Mouse (Mus musculus): ENCODE measurements around the gene Duxbl1. TPM values are rescaled to one million over a fixed set of nuclear protein-coding genes. Genes with fewer than 3 reads are reported as not detected.
A peak's percentile ranks its signal among the peaks of the same experiment; 100 is the strongest.
"Not testable (repeated sequence)": the region's sequence is repeated elsewhere in the genome, so short reads cannot be mapped to it uniquely, and the experiment has no call there.

Gene Duxbl1
- 0.23 and 0.62 TPM in 2 replicates for polyA plus RNA-seq (2014; fragmentation: Nextera tagmentation; extraction: Ambion mirVana)

- H3K4me1 ChIP-seq (ENCODE audit: control insufficient read depth in 2 of 2, insufficient read depth in 2 of 2, low read length in 2 of 2); H3K9me3 ChIP-seq (ENCODE audit: control insufficient read depth, low read length); H3K36me3 ChIP-seq (ENCODE audit: control insufficient read depth, insufficient read depth, low read length); H3K27me3 ChIP-seq (ENCODE audit: control insufficient read depth, insufficient read depth, low read length): not testable (repeated sequence)
- H3K9ac ChIP-seq (ENCODE audit: low read length), result 0 out of 2 replicates have a peak within 1 kb of the TSS, but pooled peaks have one; percentile 44
- H3K4me2 ChIP-seq (ENCODE audit: low read length), result peak within 1 kb of the TSS; percentile 52
- peak within 1 kb of the TSS in 1 of 2 experiments; percentile 40; a peak in 3 of 4 replicates for H3K4me3 ChIP-seq (ENCODE audit: control insufficient read depth in 1 of 2, insufficient read depth in 1 of 2, low read depth in 1 of 2, low read length in 2 of 2)
- no CpG with 5 or more reads among the region's 25 CpGs for WGBS
- ATAC-seq (ENCODE audit: insufficient number of reproducible peaks, insufficient read depth, low FRiP score, low read depth), result peak; percentile 56
- peak within 1 kb of the TSS; percentile 65 to 92; a peak in 3 of 4 replicates for H3K27ac ChIP-seq (replicated peaks in 1 of 2; ENCODE audit: control insufficient read depth in 1 of 2, insufficient read depth in 1 of 2, low read depth in 2 of 2, low read length in 2 of 2)
Observed at GRCm38 (mm10) chr14:25978371-25979241, at the start of gene Duxbl1. Duxbl1 (plus strand) TSS chr14:25978577.

DNA sequence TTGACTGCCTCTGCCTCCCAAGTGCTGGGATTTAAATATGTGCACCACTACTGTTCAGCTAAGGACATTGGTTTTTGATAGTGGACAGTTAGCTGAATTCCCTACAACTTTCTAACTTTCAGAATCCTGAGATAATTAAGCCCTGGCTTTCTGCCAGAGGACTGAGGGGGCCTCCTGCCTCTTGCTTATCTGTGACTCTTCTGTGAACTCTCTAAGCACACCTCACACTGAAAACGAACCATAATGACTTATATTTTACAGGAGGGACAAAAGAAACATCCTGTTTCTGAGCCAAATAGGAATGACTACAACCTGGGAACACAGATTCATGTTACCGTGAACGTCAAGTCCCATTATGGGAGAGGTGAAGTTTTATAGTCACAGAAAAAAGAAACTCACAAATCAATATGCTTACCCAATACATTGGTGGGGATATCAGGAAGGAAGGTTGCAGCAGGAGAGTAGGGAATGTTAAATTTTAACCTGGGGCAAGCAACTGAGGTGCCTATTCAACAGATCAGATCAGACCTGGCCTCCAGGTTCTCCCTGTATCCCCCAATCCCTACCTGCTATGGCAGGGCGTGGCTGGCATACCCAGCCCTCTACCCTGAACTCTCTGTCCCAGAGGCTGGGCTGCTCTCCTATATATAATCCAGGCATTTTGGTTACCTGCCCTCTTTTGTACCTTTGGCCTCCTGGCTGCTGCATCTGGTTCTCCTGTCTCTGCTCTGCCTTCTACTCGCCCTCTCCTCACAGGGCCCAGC, 41.3 kb upstream of the Duxbl1 start:
- not testable (repeated sequence) for ATAC-seq (ENCODE audit: insufficient number of reproducible peaks, insufficient read depth, low FRiP score, low read depth)
- WGBS, result no CpG with 5 or more reads among the region's 5 CpGs

GRCm38 (mm10) chr14:25938004-25938403, 40.4 kb upstream of the Duxbl1 start, which contains the start of gene Cphx1:
Cphx1 (plus strand) TSS chr14:25938304.
- WGBS, result no CpG with 5 or more reads among the region's 8 CpGs
- ATAC-seq (ENCODE audit: insufficient number of reproducible peaks, insufficient read depth, low FRiP score, low read depth); H3K9ac ChIP-seq (ENCODE audit: low read length): not testable (repeated sequence)

More for the DNA sequence above, 41.3 kb upstream of the Duxbl1 start:
- H3K4me1 ChIP-seq (ENCODE audit: control insufficient read depth in 2 of 2, insufficient read depth in 2 of 2, low read length in 2 of 2); H3K36me3 ChIP-seq (ENCODE audit: control insufficient read depth, insufficient read depth, low read length); H3K9me3 ChIP-seq (ENCODE audit: control insufficient read depth, low read length); H3K4me2 ChIP-seq (ENCODE audit: low read length); H3K9ac ChIP-seq (ENCODE audit: low read length); H3K27me3 ChIP-seq (ENCODE audit: control insufficient read depth, insufficient read depth, low read length); H3K27ac ChIP-seq (replicated peaks in 1 of 2; ENCODE audit: control insufficient read depth in 1 of 2, insufficient read depth in 1 of 2, low read depth in 2 of 2, low read length in 2 of 2); H3K4me3 ChIP-seq (ENCODE audit: control insufficient read depth in 1 of 2, insufficient read depth in 1 of 2, low read depth in 1 of 2, low read length in 2 of 2): not testable (repeated sequence)

DNA sequence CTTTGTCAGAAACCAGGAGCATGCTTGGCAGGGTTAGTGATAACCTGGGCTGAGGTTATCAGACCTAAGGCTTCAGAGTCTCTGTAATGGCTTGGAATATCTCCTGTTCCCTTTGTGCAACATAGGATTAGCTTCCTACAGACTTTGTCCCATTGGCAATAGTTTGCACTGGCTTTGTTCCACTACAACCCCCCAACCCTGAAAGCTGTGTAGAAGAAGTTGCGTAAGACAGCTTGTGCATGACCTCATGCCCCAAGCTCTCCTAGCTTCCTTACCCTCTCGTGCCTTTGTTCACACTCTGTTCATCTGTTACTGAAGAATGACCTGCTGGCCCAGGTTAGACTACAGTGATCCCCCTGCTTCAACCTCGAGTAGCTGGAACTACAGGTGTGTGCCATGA, 20.5 kb upstream of the Duxbl1 start:
- WGBS, result no CpG with 5 or more reads among the region's 3 CpGs
- not testable (repeated sequence) for H3K9ac ChIP-seq (ENCODE audit: low read length); H3K9me3 ChIP-seq (ENCODE audit: control insufficient read depth, low read length); H3K4me2 ChIP-seq (ENCODE audit: low read length); H3K36me3 ChIP-seq (ENCODE audit: control insufficient read depth, insufficient read depth, low read length); H3K4me1 ChIP-seq (ENCODE audit: control insufficient read depth in 2 of 2, insufficient read depth in 2 of 2, low read length in 2 of 2); H3K4me3 ChIP-seq (ENCODE audit: control insufficient read depth in 1 of 2, insufficient read depth in 1 of 2, low read depth in 1 of 2, low read length in 2 of 2); ATAC-seq (ENCODE audit: insufficient number of reproducible peaks, insufficient read depth, low FRiP score, low read depth); H3K27me3 ChIP-seq (ENCODE audit: control insufficient read depth, insufficient read depth, low read length); H3K27ac ChIP-seq (replicated peaks in 1 of 2; ENCODE audit: control insufficient read depth in 1 of 2, insufficient read depth in 1 of 2, low read depth in 2 of 2, low read length in 2 of 2)

More at GRCm38 (mm10) chr14:25938004-25938403, 40.4 kb upstream of the Duxbl1 start, which contains the start of gene Cphx1:
- not testable (repeated sequence) for H3K36me3 ChIP-seq (ENCODE audit: control insufficient read depth, insufficient read depth, low read length); H3K4me3 ChIP-seq (ENCODE audit: control insufficient read depth in 1 of 2, insufficient read depth in 1 of 2, low read depth in 1 of 2, low read length in 2 of 2); H3K27ac ChIP-seq (replicated peaks in 1 of 2; ENCODE audit: control insufficient read depth in 1 of 2, insufficient read depth in 1 of 2, low read depth in 2 of 2, low read length in 2 of 2); H3K27me3 ChIP-seq (ENCODE audit: control insufficient read depth, insufficient read depth, low read length); H3K4me1 ChIP-seq (ENCODE audit: control insufficient read depth in 2 of 2, insufficient read depth in 2 of 2, low read length in 2 of 2); H3K9me3 ChIP-seq (ENCODE audit: control insufficient read depth, low read length); H3K4me2 ChIP-seq (ENCODE audit: low read length)

- H3K9me3 ChIP-seq (ENCODE audit: control insufficient read depth, low read length); H3K27me3 ChIP-seq (ENCODE audit: control insufficient read depth, insufficient read depth, low read length); H3K36me3 ChIP-seq (ENCODE audit: control insufficient read depth, insufficient read depth, low read length); H3K4me1 ChIP-seq (ENCODE audit: control insufficient read depth in 2 of 2, insufficient read depth in 2 of 2, low read length in 2 of 2); ATAC-seq (ENCODE audit: insufficient number of reproducible peaks, insufficient read depth, low FRiP score, low read depth): not testable (repeated sequence)
- Histone ChIP-seq H3K9ac (ENCODE audit: low read length) (0 out of 2 replicates have a peak overlapping the region, but pooled peaks have one; percentile 44), H3K27ac (replicated peaks in 1 of 2; ENCODE audit: control insufficient read depth in 1 of 2, insufficient read depth in 1 of 2, low read depth in 2 of 2, low read length in 2 of 2) (peak overlapping the region; percentile 65 to 92; a peak in 3 of 4 replicates), H3K4me3 (ENCODE audit: control insufficient read depth in 1 of 2, insufficient read depth in 1 of 2, low read depth in 1 of 2, low read length in 2 of 2) (peak overlapping the region in 1 of 2 experiments; percentile 40; a peak in 3 of 4 replicates), H3K4me2 (ENCODE audit: low read length) (peak overlapping the region; percentile 52)
- WGBS, result 4% methylated on average over 5 of the region's 13 CpGs
Observed at GRCm38 (mm10) chr14:25979242-25979941, 1.0 kb downstream of the Duxbl1 start.

GRCm38 (mm10) chr14:25981880-25982279, 3.5 kb downstream of the Duxbl1 start:
- WGBS, result 32% methylated on average over 6 of the region's 9 CpGs
- not testable (repeated sequence) for H3K4me2 ChIP-seq (ENCODE audit: low read length); H3K4me3 ChIP-seq (ENCODE audit: control insufficient read depth in 1 of 2, insufficient read depth in 1 of 2, low read depth in 1 of 2, low read length in 2 of 2); H3K9ac ChIP-seq (ENCODE audit: low read length); H3K27ac ChIP-seq (replicated peaks in 1 of 2; ENCODE audit: control insufficient read depth in 1 of 2, insufficient read depth in 1 of 2, low read depth in 2 of 2, low read length in 2 of 2); H3K9me3 ChIP-seq (ENCODE audit: control insufficient read depth, low read length); H3K36me3 ChIP-seq (ENCODE audit: control insufficient read depth, insufficient read depth, low read length); H3K27me3 ChIP-seq (ENCODE audit: control insufficient read depth, insufficient read depth, low read length); H3K4me1 ChIP-seq (ENCODE audit: control insufficient read depth in 2 of 2, insufficient read depth in 2 of 2, low read length in 2 of 2); ATAC-seq (ENCODE audit: insufficient number of reproducible peaks, insufficient read depth, low FRiP score, low read depth)

DNA sequence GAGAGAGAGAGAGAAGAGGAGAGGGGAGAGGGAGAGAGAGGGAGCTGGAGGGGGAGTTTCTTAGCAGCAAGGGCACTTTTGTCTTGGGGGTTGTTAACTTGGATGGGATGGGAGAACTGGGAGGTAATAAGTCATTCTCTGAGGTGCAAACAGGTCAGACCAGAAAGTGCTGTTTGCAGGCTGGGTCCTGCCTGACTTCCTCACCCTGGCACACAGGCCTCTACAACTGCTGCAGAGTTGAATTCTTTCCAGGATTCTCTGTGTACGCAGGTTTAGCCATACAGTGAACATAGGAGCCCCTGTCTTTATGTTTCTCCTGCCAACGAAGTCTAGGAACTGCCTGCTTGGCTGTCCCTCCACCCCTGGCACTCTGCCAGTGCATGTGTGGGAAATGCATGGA, 29.1 kb downstream of the Duxbl1 start:
- H3K9me3 ChIP-seq (ENCODE audit: control insufficient read depth, low read length); ATAC-seq (ENCODE audit: insufficient number of reproducible peaks, insufficient read depth, low FRiP score, low read depth); H3K36me3 ChIP-seq (ENCODE audit: control insufficient read depth, insufficient read depth, low read length); H3K27ac ChIP-seq (replicated peaks in 1 of 2; ENCODE audit: control insufficient read depth in 1 of 2, insufficient read depth in 1 of 2, low read depth in 2 of 2, low read length in 2 of 2); H3K4me1 ChIP-seq (ENCODE audit: control insufficient read depth in 2 of 2, insufficient read depth in 2 of 2, low read length in 2 of 2); H3K9ac ChIP-seq (ENCODE audit: low read length); H3K4me2 ChIP-seq (ENCODE audit: low read length); H3K27me3 ChIP-seq (ENCODE audit: control insufficient read depth, insufficient read depth, low read length); H3K4me3 ChIP-seq (ENCODE audit: control insufficient read depth in 1 of 2, insufficient read depth in 1 of 2, low read depth in 1 of 2, low read length in 2 of 2): not testable (repeated sequence)
- WGBS, result no CpG with 5 or more reads among the region's 2 CpGs

Data from heart, embryonic 14.5 days (tissue).